Mouse (Mus musculus) layer of hippocampus, adult 2 months (tissue): ENCODE results near the gene Mamld1. TPM values are rescaled to one million over a fixed set of nuclear protein-coding genes. Genes with fewer than 3 reads are reported as not detected.
A peak's percentile ranks its signal among the peaks of the same experiment; 100 is the strongest.

Experiments used
- DNase-seq, 2 experiments: peaks; one replicate each; pipeline ENCODE4 v3.0.0; 2022; ENCODE audit warnings: low spot score in 2 of 2
- H3K27ac ChIP-seq: fragments of 200-600 bp; 2 replicates; pipeline ENCODE4 v1.8.1; 2022
- H3K4me3 ChIP-seq: fragments of 200-600 bp; 2 replicates; pipeline ENCODE4 v1.8.1; 2022; ENCODE audit warnings: mild to moderate bottlenecking
- CTCF ChIP-seq: fragments of 200-600 bp; conservative IDR thresholded peaks from 2 replicates; pipeline ENCODE4 v1.8.1; 2022; ENCODE audit warnings: antibody characterized with exemption, mild to moderate bottlenecking, moderate library complexity
- total RNA-seq, 2 experiments: library from RNA; stranded (reverse); gene quantifications; 2 replicates each; pipeline ENCODE4 v1.2.3; 2021

Gene Mamld1
- total RNA-seq, 2 experiments from 2014 or later, result 31.1 to 32.5 TPM

DNA sequence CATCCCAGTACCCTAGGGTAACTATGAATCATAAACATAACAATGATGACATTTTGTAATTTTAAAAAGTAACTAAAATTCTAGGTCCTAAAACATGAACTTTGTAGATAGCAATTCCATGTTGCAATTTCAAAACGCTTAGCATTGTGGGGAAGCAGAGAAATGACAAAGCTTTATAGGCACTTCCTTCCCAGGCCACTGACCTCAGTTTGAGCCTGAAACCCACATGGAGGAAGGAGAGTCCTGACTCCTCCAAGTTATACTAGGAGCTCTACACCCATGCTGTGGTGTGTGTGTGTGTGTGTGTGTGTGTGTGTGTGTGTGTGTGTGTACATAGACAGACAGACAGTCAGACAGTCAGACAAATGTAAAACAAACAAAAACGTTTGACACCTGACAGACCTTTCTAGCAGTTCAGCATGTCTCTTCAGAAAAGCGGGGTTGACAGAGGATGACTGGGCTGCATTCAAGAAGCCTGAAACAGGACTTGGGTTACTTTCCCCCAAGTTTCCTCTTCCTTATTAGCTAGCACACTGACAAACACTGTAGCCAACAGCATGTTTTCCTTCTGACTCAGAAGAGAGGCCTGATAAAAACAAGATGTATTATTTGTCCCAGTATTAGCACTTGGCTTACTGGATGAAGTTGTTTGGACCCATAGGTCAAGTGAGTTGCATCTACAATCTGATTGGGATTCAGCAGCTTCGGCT lies 37.5 kb downstream of the Mamld1 start:
- no peak overlapping the region for H3K4me3 ChIP-seq
- TF ChIP-seq CTCF, result no peak
- H3K27ac ChIP-seq, result no peak overlapping the region
- no peak for DNase-seq

GRCm38 (mm10) chrX:71088080-71088414 lies 38.0 kb downstream of the Mamld1 start:
- H3K4me3 ChIP-seq, result no peak overlapping the region
- DNase-seq, result no peak
- H3K27ac ChIP-seq, result no peak overlapping the region
- TF ChIP-seq CTCF, result no peak

DNA sequence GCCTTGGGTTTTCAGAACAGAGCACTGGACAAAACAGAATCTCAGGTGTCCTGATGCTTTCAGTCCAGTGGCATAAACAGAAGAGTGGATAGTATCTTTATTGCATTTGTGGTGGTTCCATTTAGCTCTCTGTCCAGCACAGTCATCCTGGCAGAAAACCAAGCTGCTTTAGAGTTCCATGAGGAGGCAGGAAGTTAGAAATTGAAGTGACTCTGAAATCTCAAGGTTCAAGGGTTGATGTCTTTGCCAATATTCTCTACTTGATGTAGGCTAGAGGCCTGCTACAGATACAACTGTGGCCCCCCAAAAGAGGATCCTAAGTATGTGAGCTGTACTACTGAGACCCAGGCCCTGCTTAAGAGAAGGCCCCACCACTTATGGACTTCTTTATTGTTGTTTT lies 55.8 kb downstream of the Mamld1 start:
- no peak for TF ChIP-seq CTCF
- H3K27ac ChIP-seq, result peak overlapping the region; percentile 59; the same call in 1 of the 2 replicates
- no peak overlapping the region for H3K4me3 ChIP-seq
- no peak for DNase-seq

DNA sequence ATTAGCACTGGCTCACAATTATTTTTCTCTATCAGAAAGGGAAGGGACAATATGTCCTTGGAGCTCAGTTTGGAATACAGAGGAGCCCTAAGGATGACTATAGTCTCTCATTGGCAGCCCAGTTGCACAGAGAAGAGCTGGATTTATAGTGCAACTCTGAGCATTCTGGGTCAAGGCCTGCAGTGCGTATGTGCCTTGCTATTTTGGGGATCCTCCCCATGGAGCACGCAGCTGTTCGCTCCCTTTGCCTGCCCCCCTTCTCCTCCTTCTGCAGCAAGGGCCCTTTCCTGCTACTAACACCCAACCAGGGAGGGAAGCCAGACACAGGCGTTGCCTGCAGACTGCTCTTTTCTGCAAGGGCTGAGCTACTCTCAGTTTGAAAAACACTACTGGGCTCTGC lies 56.3 kb downstream of the Mamld1 start:
- H3K4me3 ChIP-seq, result no peak overlapping the region
- DNase-seq, result peak; percentile 41 to 51
- no peak for TF ChIP-seq CTCF
- peak overlapping the region; percentile 59; the same call in 1 of the 2 replicates for H3K27ac ChIP-seq

- no peak for DNase-seq
- no peak for TF ChIP-seq CTCF
- H3K4me3 ChIP-seq, result no peak overlapping the region
- H3K27ac ChIP-seq, result no peak overlapping the region
Observed at GRCm38 (mm10) chrX:71108056-71108735, 58.1 kb downstream of the Mamld1 start.

DNA sequence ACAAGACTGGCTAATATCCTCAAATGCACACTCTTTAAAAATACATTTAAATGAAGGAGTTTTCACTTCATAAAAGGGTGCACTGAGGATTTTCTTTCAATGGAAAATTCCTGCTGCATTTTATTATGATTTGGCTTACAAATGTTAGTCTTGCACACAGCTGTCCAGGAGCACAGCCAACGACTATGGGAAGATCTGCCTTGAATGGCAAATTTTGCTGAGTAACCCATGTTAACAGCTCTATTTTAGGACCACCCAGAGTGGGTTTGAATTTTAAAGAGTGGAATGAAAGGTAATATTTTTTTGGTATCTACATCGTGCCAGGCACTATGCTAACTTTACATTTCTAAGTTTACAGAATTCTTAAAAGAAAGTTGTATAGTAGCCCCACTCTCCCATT lies 60.3 kb downstream of the Mamld1 start:
- no peak for DNase-seq
- no peak for TF ChIP-seq CTCF
- H3K27ac ChIP-seq, result no peak overlapping the region
- H3K4me3 ChIP-seq, result no peak overlapping the region

- H3K27ac ChIP-seq, result no peak overlapping the region
- no peak overlapping the region for H3K4me3 ChIP-seq
- DNase-seq, result no peak
- peak; percentile 19 for TF ChIP-seq CTCF
Observed at GRCm38 (mm10) chrX:71122359-71123293, 72.6 kb downstream of the Mamld1 start.

GRCm38 (mm10) chrX:71125013-71125412 lies 75.0 kb downstream of the Mamld1 start:
- no peak for TF ChIP-seq CTCF
- no peak overlapping the region for H3K4me3 ChIP-seq
- H3K27ac ChIP-seq, result no peak overlapping the region
- no peak for DNase-seq

DNA sequence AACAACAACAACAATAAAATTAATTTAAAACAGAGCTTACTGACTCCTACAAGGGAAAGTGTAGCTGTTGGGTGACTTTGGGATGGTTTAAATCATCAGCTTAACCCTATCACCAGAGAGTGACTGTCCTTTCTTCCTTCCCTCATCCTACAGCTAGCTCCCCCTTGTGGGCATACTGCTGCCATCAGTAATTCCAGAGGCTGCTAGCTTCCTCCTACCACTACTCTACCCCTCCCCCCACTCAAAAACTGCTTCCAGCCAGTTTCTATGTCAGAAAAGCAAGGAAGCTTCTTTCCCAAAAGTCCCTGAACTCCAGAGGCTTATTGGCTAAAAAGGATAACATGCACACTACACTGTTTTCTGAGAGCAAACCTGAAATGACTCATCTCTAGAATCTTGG lies 81.4 kb downstream of the Mamld1 start:
- DNase-seq, result peak in 1 of 2 experiments; percentile 11
- peak; percentile 63 for TF ChIP-seq CTCF
- Histone ChIP-seq H3K27ac (no peak overlapping the region), H3K4me3 (no peak overlapping the region)

GRCm38 (mm10) chrX:71141390-71141789 lies 91.3 kb downstream of the Mamld1 start:
- Histone ChIP-seq H3K27ac (no peak overlapping the region), H3K4me3 (no peak overlapping the region)
- no peak for DNase-seq
- TF ChIP-seq CTCF, result no peak

DNA sequence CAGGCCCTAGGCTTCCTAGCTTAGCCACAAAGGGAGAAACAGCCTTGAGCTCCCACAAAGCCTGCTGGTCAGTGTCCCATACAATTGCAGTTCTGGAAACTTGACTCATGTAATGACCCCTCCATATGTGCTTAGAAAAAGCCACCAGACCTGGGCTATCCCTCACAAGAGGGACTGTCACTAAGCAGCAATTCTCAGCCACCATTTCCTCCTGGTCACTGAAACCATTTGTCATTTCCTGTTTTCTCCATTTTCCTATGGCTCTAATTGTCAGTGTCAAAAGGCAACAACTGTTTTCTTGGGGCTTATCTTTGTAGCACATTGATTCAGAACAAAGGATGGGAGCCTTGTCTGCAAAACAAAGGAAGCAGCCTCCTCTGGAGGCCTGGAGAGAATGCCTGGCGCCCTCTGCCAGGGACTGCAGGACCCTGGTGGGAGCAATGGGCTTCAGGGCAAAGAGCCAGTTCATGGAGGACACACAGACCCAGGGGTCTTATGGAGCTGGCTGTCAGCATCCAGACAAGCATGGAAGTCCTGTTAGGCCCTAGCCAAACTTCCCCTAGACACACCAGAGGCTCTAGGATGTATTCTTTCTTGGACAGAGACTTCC lies 99.5 kb downstream of the Mamld1 start:
- no peak for TF ChIP-seq CTCF
- Histone ChIP-seq H3K27ac (no peak overlapping the region), H3K4me3 (no peak overlapping the region)
- DNase-seq, result no peak

GRCm38 (mm10) chrX:71150551-71151001 lies 100.5 kb downstream of the Mamld1 start:
- no peak overlapping the region for H3K4me3 ChIP-seq
- peak; percentile 27 to 38 for DNase-seq
- no peak overlapping the region for H3K27ac ChIP-seq
- TF ChIP-seq CTCF, result no peak

DNA sequence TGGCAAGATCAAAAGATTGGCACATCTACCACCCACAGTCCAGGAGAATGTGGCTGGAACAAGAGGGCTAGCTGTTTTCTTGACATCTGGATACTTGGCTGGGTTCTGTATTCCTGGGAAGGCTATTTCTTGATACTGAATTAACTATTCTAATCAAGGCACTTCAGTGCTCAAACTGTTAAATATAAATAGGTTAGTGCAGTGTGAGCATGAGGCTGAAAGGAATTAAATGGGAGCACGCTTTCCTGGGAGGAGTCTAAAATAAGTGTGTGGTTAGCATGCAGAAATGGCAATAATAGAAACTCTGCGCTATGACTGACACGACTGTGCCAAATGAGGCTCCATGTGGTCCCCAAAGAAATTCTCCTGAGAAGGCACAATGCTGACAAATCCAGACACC lies 131.5 kb downstream of the Mamld1 start:
- DNase-seq, result no peak
- no peak overlapping the region for H3K4me3 ChIP-seq
- H3K27ac ChIP-seq, result no peak overlapping the region
- TF ChIP-seq CTCF, result no peak
